Mouse (Mus musculus) v-Abl transformed pro-B cells (cell line): Measurements from ENCODE around the gene Atp1a2.

Source experiments
- in situ Hi-C, 2 experiments: fragments of 400-800 bp; cut with MboI; formaldehyde crosslinking; loops; one replicate each; pipeline ENCODE4 v1.15.1; 2025; ENCODE audit not compliant: unreplicated experiment in 2 of 2

Atp1a2 gene

DNA sequence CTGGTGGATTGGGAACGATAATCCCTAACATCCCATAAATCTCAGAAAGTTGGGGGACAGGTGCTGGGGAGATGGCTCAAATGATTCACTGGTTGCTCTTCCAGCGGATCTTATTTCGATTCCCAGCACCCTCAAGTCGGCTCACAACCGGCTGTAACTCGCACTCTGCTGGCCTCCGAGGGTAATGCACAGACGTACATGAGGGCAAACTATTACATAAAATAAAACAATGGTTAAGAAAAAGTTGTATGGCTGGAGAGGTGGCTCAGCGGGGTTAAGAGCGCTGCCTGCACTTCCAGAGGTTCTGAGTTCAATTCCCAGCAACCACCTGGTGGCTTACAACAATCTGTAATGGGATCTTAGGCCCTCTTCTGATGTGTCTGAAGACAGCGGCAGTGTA, 28.8 kb upstream of the Atp1a2 start:
- in situ Hi-C loops, result loop anchor here in 1 of 2 experiments (25.0 kb wide), 1 partner anchor 514 kb away; no protein-coding TSS in a partner anchor

DNA sequence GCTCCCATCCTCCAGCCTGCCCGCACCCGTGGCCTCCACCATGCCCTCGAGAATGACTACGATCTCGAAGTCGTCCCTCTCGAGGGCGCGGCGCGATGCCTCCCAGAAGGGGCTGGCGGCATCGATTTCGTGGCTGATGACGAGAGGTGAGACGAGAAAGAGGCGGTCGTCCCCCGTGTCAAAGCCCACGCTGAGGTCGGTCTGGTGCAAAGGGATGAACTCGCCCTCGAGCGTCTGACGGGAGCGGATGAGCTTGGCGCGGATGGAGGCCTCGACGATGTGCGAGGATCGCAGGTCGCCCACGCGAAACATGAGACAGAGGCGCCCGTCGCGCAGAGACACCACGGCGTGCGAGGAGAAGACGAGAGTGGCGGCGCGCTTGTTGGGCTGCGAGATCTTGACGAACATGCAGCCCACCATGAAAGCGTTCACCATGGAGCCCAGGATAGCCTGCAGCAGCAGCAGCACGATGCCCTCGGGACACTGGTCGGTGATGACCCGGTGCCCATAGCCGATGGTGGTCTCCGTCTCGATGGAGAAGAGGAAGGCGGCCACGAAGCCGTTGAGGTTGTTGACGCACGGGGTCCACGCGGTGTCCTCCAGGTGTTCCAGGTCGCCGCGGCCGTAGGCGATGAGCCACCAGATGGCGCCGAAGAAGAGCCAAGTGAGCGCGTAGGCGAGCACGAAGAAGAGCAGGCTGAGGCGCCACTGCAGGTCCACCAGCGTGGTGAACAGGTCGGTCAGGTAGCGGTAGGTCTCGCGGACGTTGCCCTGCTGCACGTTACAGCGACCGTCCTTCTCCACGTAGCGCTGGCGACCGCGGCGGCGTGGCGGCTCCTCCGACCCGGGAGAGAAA, 28.0 kb upstream of the Atp1a2 start:
- in situ Hi-C loops, result loop anchor here in 1 of 2 experiments (25.0 kb wide), 1 partner anchor 514 kb away; no protein-coding TSS in a partner anchor

DNA sequence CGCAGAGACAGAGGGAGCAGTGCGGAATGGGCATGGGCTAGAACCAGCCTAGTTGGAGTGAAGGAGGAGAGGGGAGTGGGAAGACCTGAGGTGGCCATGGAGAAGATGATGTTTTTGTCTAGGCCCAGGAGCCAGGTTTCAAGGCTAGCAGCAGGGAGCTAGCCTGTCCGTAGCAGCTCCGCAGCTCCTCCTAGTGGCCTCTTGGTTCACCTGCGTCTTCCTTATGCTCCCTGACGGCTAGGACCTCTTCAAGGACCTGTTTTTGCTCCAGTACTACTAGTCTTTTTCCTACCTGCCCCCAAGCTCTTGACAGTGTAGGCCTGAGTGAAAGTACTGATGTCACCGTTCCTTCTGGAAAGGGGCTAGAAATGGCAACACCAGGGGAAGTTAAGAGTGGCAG, 26.9 kb upstream of the Atp1a2 start:
- in situ Hi-C loops, result loop anchor here in 1 of 2 experiments (5.0 to 25.0 kb wide), 2 partner anchors 207 to 512 kb away; no protein-coding TSS in a partner anchor

DNA sequence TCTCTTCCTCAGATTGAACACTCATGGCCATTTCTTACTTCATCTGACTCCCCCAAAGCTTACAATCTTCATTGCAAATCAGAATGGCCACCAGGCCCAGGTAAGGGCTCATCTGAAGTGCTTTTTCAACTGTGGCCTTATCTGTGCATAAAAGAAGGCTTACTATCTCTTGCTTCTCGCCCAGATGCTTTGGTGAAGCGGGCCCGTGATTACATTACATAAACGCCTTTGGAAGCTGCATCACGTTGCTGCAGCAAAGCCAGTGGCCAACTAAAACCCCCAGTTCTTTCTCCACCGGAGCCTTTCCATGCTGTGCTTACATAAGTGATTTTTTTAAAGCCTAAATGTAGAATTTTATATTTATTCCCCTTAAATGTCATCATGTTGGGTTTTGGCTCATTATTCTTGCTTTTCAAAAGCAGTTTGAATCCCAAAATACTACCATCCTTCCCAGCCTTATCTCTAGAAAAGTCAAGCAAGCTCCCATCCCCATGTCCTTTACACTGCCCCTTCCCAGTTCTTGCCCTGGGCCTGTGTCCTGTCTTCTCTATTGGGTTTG, 26.0 kb upstream of the Atp1a2 start:
- in situ Hi-C loops, result loop anchor here in 1 of 2 experiments (5.0 kb wide), 1 partner anchor 207 kb away; no protein-coding TSS in a partner anchor

DNA sequence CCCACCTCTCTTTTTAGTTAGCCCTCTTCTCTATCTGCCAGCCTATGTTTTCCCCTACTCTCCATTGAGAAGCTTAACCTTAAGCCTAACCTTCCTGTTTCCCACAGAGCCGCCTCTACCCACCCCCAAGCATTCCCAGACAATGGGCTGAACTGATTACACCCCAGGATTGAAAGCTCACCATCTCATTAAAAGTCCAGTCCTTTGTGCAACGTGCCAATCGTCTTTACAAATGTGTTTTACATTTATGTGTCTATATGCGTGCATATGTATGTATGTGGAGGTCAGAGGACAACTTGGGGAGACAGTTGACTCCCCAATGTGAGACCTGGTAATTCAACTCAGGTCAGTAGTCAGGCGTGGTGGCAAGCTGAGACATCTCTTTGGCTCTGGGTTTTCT, 25.4 kb upstream of the Atp1a2 start:
- in situ Hi-C loops, result loop anchor here in 1 of 2 experiments (5.0 kb wide), 1 partner anchor 206 kb away; no protein-coding TSS in a partner anchor

DNA sequence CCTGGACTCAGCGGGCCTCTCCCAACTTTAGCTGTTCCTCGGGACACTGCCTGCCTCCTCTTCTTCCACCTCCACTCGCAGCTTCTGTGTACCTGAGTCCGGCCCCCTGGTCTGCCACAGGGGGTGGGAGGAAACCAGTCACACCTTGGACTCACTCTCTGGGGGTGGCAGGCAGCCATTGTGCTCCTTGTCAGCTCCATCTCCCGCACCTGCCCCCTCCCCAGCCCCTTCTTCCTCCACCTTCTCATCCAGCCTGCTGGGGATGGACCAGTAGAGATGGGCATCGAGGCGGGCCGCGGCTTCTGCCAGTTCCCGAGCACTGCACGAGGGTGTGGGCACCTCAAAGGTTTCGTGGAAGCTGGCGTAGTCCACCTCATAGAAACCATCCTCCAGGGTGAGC, 24.9 kb upstream of the Atp1a2 start:
- in situ Hi-C loops, result loop anchor here in 1 of 2 experiments (5.0 kb wide), 1 partner anchor 205 kb away; no protein-coding TSS in a partner anchor

DNA sequence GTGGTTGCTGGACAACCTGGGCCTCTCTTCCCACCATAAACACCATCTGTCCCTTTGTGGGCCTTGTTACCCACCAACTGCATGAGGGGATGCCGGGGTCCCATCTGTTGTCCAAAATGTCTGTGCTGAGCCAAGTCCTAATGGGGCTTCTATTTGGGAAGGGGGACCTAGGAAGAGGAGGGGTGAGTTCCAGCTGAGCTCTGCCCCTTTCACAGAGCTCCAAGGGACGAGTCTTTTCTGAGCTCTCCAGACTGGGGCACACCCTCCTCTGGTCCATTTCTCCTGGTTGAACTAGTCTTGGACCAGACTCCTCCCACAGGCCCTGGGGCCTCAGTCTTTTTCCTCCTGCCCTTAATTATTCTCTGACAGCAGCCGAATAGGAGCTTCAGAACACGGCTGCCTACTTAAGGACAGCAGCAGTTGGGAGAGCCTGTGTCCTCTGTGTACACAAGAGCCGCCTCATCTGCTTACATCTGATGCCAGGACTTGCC, 22.1 kb upstream of the Atp1a2 start:
- in situ Hi-C loops, result loop anchor here in 1 of 2 experiments (5.0 kb wide), 1 partner anchor 203 kb away; no protein-coding TSS in a partner anchor

DNA sequence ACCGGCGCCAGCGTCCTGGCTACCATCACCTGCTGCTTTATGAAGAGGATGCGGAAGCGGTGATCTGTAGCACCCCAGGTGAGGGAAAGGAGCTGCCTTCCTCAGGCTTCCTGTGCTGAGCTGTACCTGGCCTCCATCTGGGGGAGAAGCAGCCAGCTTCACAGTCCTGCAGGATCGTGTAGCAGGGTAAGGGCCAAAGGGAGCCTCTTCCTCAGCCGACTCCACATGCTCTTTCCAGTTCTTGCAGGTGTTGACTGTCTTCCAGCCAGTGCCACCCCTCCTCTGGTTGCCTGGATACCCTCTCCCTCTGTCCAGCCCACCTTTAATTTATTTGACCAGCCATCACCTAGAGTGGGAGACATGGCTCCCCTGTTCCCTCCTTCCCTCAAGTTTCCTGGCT, 21.5 kb upstream of the Atp1a2 start:
- in situ Hi-C loops, result no loop called here

DNA sequence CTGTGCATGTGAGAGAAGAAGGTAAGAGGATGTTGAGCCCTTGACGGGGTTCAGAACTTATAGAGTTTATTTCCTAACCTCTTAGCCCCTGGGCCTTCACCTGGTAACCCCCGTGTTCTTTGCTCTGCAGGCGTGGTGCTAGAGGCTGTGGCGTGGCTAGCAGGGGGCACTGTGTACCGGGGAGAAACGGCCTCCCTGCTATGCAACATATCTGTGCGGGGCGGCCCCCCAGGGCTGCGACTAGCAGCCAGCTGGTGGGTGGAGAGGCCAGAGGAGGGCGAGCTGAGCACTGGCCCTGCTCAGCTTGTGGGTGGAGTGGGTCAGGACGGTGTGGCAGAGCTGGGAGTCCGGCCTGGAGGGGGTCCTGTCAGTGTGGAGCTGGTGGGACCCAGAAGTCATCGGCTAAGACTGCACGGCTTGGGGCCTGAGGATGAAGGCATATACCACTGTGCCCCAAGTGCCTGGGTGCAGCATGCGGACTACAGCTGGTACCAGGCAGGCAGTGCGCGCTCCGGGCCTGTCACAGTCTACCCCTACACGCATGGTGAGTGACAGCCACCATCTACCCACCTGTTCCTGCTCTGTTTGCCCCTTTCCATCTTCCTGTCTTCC, 20.7 kb upstream of the Atp1a2 start:
- in situ Hi-C loops, result no loop called here

DNA sequence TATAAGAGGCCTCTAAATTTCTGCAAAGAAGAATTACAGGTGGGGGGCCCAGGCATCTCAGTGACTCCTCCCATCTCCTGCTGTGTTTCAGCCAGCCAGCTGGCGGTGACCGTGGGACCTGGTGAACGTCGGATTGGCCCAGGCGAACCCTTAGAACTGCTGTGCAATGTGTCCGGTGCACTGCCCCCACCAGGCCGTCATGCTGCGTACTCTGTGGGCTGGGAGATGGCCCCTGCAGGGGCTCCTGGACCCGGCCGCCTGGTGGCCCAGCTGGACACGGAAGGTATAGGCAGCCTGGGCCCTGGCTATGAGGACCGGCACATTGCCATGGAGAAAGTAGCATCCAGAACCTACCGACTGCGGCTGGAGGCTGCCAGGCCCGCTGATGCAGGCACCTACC, 20.1 kb upstream of the Atp1a2 start:
- in situ Hi-C loops, result no loop called here

DNA sequence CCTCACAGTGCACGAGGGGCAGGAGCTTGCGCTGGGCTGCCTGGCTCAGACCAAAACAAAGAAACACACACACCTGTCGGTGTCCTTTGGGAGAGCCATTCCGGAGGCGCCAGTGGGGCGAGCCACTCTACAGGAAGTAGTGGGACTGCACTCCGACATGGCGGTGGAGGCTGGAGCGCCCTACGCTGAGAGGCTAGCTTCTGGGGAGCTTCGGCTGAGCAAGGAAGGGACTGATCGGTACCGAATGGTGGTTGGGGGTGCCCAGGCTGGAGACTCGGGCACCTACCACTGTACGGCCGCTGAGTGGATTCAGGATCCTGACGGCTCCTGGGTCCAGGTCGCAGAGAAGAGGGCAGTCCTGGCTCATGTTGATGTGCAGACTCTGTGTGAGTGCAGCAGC, 19.6 kb upstream of the Atp1a2 start:
- in situ Hi-C loops, result no loop called here

DNA sequence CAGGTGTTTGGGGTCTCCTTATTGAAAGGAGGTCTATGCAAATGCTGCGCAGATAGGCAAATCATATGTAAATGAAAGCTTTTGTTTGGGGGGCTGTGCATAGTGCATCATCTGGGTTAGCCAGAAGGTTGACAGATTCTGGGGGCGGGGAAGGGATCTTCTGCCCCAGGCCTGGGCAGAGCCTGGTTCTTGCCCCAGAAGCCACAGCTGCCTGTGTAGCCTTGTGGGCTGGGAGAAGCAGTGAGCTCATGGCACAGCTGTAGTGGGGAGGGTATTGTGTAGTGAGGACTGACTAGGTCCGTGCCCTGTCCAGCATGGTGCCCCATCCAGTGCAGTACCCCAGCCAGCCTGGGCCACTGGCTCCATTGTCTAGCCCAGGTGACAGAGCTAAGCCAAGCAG, 17.0 kb upstream of the Atp1a2 start:
- in situ Hi-C loops, result loop anchor here (5.0 kb wide), 2 partner anchors 153 to 168 kb away; partner anchors contain the start of gene Dcaf8 (in 1 of the 2)

DNA sequence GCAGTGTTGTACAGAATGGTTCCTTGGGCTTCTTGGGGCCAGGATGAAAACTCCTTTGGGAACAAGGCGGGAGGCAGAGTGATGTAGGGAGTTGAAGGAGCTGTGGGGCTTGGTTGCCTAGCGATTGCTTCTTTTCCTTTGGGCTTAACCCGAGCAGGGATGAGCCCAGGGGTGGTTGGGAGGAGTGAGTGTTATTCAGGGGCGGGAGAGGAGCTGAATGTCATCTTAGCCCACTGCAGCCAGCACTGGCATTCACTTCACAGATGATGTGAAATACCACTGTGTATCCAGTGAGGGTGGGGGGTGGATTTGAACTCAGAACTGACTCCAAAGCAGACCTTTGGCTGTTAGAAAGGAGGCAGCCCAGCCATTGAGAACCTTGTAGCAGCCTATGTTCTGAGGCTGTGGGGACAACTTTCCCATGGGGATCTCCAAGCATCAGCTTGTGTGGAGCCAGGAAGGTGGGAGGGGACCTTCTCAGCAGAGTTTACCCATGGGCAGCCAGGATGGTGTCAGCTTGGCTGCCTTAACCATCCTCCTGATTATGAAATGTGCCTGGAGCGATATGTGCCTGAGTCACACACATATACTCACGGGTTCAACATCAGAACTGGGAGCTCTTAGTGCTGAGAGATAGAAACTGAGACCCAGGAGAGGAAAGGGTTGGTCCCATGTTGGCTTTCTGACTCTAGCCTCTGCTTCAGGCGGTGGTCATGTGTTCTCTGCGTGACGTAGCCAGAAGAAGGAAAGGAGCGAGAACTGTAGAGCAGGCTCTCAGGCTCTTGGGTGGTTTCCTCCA, 15.9 kb upstream of the Atp1a2 start:
- in situ Hi-C loops, result loop anchor here (5.0 kb wide), 2 partner anchors 152 to 167 kb away; partner anchors contain the start of gene Dcaf8 (in 1 of the 2)

DNA sequence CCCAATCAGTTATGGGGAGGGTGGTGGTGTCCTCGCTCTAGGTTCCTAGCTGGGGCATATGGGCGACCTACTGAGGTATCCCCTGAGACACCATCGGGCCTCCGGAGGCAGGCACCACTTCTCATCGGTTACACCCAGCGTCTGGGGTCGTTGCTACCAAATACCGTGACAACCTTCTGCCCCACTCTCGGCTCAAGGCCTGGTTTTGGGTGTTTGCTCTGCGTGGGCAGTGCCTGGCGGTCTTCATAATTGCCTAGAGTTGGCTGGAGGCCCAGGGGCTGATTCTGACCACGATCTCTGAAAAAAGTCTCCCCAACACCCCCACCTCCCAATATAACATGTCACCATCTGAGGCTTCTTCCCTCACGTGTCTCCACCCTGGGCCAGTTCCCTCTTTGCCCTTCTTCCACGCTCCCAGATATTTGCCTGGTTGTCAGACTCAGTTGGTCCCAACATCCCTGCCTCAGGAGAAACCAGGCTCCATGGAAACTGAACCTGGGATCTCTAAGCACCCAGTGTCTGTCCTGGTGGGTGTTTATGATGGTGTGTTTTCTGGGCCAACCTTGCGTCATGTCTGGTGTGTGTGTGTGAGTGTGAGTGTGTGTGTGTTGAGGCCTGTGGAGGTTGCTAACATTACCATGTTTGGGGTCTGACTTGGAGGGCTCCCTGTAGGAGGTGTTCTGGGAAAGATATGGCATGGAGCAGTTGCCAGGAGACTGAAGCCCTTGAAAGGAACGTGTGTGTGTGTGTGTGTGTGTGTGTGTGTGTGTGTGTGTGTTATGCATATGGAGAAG, 15.1 kb upstream of the Atp1a2 start:
- in situ Hi-C loops, result loop anchor here (5.0 kb wide), 2 partner anchors 151 to 166 kb away; partner anchors contain the start of gene Dcaf8 (in 1 of the 2)

DNA sequence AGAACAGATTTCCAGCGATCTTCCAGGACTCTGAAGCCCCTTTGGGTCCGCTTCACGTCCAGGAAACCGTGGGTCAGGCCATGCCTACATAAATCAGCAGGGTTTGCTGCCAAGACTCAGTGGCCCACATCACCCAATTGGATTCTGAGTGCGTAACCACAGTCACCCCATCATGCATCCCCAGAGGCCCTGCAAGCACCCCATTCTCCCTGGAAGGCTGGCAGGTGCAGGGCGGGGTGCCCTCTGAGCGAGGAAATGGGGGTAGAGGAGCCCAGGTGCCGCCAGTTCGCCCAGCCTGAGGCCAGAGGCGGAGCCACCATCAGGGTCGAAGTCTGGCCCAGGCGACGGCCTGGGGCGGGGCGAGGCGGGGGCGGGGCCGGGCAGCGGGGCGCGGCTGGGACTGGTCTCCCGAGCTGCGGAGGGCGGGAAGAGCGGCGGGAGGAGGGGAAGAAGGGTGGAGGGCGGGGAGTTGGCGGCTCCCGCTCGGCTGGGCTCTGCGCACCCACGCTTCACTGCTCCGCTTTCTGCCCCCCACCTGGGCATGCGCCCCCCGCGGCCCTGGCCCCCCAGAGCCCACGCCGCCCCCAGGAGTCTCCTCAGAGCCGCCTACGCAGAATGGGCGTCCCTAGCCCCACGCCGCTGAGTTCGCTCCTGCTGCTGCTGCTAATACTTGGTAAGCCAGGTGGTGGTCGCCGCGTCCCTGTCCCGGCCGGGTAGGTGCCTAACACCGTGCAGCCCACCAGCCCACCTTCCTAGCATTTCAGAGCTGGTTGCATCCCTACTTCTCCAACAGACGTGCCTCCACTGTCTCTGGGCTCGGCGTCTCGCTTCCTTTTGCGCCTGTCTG, 14.3 kb upstream of the Atp1a2 start:
- in situ Hi-C loops, result loop anchor here (5.0 kb wide), 2 partner anchors 150 to 165 kb away; partner anchors contain the start of gene Dcaf8 (in 1 of the 2)

DNA sequence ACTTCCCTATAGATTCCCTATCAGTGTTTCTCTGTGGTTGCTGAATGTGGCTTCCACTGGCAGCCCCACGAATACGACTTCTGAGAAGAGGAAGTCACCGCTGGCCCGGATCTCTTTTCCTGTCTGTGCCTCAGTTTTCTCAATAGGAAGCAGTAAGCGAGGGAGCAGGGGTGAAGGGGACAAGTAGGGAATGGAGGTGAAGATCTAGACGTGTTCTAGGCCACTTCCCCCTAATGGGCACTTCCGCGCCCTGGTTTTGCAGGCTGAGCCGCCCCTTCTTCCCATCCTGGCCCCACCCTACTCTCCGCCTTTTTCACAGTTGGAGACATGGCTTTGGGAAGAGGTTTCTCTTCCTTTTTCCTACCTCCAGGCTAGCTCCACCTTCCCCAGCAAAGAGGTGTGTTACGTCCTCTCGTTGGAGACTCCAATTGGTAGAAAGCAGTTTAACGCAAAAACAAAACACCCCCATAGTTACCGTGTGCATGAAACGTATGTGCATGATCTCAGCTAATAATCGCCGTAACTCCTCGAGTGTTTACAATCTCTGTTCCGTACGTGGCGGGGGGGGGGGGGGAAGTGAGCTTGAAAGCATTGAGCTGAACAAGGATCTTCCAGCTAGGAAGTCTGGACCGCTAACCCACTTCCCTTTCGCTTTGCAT, 13.5 kb upstream of the Atp1a2 start:
- in situ Hi-C loops, result loop anchor here (5.0 kb wide), 2 partner anchors 149 to 164 kb away; partner anchors contain the start of gene Dcaf8 (in 1 of the 2)

DNA sequence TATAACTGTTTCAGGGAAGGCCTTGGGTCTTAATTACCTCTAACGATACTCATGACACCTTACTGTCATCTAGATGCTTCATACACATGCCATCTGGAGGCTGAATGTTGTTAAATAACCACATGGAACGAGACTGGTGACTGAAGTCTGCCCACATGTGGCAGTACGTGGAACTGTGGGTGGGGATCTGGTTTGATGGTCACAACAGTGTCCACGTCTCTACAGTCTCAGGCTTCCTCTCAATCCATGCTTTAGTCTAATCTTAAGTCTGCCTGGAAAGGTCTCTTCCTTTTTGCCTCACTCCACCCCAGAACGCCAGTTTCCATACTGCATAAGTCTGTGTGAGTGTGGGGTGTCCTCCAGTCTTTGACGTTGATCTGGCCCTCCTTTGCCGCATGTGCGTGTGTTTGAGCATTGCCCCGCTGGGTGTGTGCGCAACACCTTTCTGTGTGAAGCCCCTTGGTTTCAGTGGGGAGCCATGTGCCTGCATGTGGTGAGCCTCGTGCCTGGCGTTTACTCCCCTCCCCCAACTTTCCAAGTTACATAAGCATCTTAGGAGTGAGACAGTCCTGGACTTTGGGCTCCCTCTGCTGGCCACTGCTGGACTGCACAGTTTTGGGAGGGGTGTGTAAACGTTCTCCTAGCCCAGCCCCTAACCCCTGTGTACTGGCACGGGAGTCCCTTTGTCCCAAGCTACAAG, 12.0 kb upstream of the Atp1a2 start:
- in situ Hi-C loops, result loop anchor here (5.0 to 10.0 kb wide), 4 partner anchors 55 to 163 kb away; partner anchors contain the start of genes Atp1a4 (in 1 of the 2), Casq1 (in 1 of the 2) and Dcaf8 (in 1 of the 2)
